Mouse (Mus musculus) E14TG2a.4 (cell line): ENCODE data around the gene Micu1.

ENCODE experiments used
- H3K27me3 ChIP-seq: 2 replicates; pipeline ENCODE4 v1.6.1; 2014; ENCODE audit warnings: low read length, control low read depth; ENCODE audit not compliant: insufficient read depth
- H3K36me3 ChIP-seq: 2 replicates; pipeline ENCODE4 v1.6.1; 2014; ENCODE audit warnings: low read length, control low read depth; ENCODE audit not compliant: insufficient read depth
- H3K4me1 ChIP-seq: replicated peaks from 2 replicates; pipeline ENCODE4 v1.6.1; 2014; ENCODE audit warnings: low read depth, low read length, control low read depth
- H3K4me3 ChIP-seq: replicated peaks from 2 replicates; pipeline ENCODE4 v1.5.1; 2014; ENCODE audit warnings: mild to moderate bottlenecking, low read length
- H3K9me3 ChIP-seq: 2 replicates; pipeline ENCODE4 v1.6.1; 2014; ENCODE audit warnings: low read length, control low read depth
- CTCF ChIP-seq: conservative IDR thresholded peaks from 2 replicates; pipeline ENCODE4 v1.5.1; 2014; ENCODE audit warnings: low read length
- NANOG ChIP-seq: IDR thresholded peaks from 2 replicates; pipeline ENCODE4 v1.6.1; 2014; ENCODE audit warnings: borderline replicate concordance, low read length, mixed read lengths
- POU5F1 ChIP-seq: IDR thresholded peaks from 2 replicates; pipeline ENCODE4 v1.6.1; 2014; ENCODE audit warnings: low read length, borderline replicate concordance

The Micu1 gene

DNA sequence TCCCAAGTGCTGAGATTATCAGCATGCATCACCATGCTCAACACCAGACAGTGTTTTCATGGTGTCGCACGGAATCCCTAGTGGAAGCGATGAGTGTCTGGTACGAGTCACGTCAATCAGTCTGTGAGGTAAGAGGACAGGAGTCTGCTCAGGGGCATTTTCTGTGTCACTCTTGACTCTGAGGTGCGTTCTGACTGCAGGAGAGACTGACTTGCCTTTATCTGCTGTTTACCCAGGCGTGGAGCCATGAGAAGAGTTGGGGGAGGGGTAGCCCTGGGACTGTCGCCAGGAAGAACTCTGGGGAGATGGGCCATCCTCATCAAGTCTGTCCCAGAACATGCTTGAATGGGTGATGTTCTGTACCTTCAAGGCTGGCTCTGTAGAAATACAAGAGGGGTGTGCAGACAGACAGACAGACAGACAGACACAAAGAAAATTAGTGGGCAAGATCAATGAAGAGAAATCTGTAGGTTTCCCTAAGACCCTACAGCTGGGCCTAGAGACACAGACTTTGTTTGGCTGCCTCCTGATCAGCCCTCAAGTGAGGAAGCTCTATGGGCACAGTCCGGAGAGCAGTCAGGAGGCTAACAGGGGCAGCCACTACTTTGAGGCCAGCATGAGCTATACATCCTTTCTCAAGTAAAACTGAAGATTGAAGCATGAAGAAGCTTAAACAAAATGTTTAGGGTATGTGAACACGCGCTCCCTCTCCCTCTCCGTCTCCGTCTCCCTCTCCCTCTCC, 97.2 kb downstream of the Micu1 start:
- TF ChIP-seq POU5F1, result no peak
- no peak for TF ChIP-seq NANOG
- TF ChIP-seq CTCF, result no peak
- Histone ChIP-seq H3K4me1 (peaks cover 53% of the 10 kb centered on the region), H3K27me3 (no peaks in the 10 kb centered on the region), H3K9me3 (no peaks in the 10 kb centered on the region), H3K4me3 (no peak overlapping the region), H3K36me3 (no peaks in the 10 kb centered on the region)

DNA sequence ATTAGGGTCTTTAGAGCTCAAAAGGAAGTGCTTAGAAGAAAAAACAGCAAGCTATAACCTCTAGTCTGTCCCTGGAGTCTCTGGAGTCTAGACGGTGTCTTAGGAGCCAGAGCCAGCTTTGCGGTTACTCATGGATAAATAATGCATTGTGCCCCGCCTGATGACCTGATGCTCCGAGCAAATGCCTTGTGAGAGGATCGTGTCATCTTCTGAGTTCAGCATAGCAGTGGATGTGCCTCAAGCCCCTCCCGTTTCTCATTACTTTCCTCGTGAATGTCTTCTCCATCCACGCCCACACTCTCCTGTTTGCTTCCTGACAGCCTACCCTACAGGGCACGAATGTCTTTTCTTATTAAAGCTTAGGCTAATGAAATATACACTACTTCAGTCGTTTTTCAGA, 97.9 kb downstream of the Micu1 start:
- TF ChIP-seq POU5F1 (no peak), CTCF (no peak), NANOG (no peak)
- Histone ChIP-seq H3K9me3 (no peaks in the 10 kb centered on the region), H3K27me3 (no peaks in the 10 kb centered on the region), H3K36me3 (0 out of 2 replicates have a peak, but pooled peaks cover under 1% of the 10 kb centered on the region), H3K4me1 (peaks cover 46% of the 10 kb centered on the region), H3K4me3 (no peak overlapping the region)

DNA sequence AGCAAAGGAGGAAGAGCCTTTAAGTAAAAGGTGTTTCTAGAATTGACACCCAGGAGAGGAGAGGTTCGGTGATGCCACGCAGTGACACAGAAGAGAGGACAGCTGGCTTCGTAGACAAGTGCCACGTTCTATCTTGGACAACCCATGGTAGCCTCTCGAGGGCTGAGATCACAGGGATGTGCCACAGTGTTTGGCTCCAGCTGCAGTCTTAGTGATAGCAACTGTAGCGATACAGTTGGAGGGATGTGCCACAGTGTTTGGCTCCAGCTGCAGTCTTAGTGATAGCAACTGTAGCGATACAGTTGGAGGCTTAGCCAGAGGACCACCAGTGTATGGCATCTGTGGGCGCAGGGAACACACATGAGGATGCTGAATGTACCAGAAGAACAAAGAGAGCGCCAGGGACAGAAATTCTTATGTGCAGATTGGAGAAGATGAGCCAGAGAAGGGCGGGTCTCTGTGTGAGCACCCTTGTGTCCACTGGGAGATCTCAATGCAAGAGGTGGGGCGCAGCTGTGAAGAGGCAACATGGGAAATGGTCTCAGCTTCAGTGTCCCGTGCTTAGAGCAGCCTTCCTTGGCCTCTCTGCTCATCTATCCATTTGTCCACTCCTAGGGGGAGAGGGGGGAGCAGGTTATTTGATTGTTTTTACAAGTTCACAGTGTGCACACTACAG, 98.7 kb downstream of the Micu1 start:
- no peaks in the 10 kb centered on the region for H3K9me3 ChIP-seq
- H3K4me1 ChIP-seq, result peaks cover 38% of the 10 kb centered on the region
- H3K36me3 ChIP-seq, result 0 out of 2 replicates have a peak, but pooled peaks cover 3% of the 10 kb centered on the region
- no peaks in the 10 kb centered on the region for H3K27me3 ChIP-seq
- no peak overlapping the region for H3K4me3 ChIP-seq
- TF ChIP-seq POU5F1, result no peak
- no peak for TF ChIP-seq NANOG
- no peak for TF ChIP-seq CTCF

DNA sequence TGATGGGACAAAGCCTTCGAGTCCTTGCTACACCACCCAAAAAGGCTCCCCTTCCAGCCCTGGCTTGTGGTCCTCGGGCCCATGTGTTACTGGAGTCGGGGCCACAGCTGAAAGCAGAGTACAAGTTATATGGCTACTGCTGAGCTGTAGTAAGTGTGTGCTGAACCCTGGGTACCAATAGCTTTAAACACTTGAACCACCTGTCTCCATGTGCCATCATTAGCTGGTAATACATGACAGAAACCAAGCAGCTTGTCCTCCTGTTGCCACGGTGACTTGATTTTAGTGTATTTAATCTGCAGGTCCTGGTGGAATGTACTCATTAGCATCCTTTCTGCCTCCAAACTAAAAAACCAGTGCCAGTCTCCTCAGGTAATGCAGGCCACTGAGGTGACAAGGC, 106.4 kb downstream of the Micu1 start:
- Histone ChIP-seq H3K36me3 (0 out of 2 replicates have a peak, but pooled peaks cover 3% of the 10 kb centered on the region), H3K4me1 (peaks cover 14% of the 10 kb centered on the region), H3K4me3 (no peak overlapping the region), H3K27me3 (no peaks in the 10 kb centered on the region), H3K9me3 (no peaks in the 10 kb centered on the region)
- no peak for TF ChIP-seq CTCF
- TF ChIP-seq NANOG, result no peak
- TF ChIP-seq POU5F1, result no peak

DNA sequence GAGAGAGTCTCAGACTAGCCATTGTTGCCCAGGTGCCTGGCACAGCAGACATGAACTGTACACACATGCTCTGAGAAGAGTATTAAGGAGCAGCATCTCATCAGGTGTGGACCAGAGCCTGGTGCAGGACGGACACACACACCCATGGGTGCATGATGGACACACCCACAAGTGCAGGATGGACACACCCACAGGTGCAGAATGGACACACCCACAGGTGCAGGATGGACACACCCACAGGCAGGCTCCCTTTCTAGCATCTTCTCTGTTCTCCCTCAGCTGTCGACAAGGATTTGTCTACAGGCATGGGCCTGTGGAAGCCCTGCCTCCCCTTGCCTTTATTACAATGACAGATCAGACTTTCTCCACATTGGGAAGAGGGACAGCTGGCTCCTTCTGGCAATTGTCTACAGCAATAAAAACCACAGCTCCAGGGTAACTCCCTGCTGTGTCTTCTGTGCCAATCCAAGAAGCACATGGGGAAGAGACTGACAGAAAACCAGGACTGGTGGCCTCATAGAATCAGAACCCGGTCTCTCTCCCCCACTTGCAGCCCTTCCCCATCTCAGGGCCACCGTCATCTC, 107.8 kb downstream of the Micu1 start:
- no peak for TF ChIP-seq POU5F1
- no peak for TF ChIP-seq NANOG
- TF ChIP-seq CTCF, result no peak
- Histone ChIP-seq H3K4me1 (peaks cover 17% of the 10 kb centered on the region), H3K36me3 (0 out of 2 replicates have a peak, but pooled peaks cover 3% of the 10 kb centered on the region), H3K9me3 (no peaks in the 10 kb centered on the region), H3K4me3 (no peak overlapping the region), H3K27me3 (no peaks in the 10 kb centered on the region)

DNA sequence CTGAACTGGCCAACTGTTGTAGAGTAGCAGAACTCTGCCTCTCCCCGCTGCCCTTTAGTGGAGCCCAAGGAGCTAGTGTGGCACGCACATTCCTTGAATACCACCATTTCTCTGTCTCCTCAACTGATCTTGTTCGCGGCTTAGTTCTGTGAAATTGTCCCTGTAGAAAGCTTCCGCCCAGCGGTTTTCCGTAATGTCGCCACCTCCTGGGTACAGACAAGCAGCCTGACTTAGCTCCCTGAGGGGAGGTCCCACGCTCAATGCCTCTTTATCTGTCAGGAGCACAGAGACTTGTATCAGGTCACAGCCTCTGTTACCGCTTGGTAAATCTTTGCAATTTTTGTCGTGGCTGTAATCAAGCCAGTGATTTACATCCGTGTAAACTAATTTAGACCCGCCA, 110.7 kb downstream of the Micu1 start:
- peaks cover 19% of the 10 kb centered on the region for H3K4me1 ChIP-seq
- no peaks in the 10 kb centered on the region for H3K27me3 ChIP-seq
- TF ChIP-seq POU5F1, result no peak
- no peak for TF ChIP-seq NANOG
- peak; percentile 16; the same call in 1 of the 2 replicates for TF ChIP-seq CTCF
- peak overlapping the region; percentile 50 for H3K4me3 ChIP-seq
- H3K36me3 ChIP-seq, result no peaks in the 10 kb centered on the region
- no peaks in the 10 kb centered on the region for H3K9me3 ChIP-seq

DNA sequence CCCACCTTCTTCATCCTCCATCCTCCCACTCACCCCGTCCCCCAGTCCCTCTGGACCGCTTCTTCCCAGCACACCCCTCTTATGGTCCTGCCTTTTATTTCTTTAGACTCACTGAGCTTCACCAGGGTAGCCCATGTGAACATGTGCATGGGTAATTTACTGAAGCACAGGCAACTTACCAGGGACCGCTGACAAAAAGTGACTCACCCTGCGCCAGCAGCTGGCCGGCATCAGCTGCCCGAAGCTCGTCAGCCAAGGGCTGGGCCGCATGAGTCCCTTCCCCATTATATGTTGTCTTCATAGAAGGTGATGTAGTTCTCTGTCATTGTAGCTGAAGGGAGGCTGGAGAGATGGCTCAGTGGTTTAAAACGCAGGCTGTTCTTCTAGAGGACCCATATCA, 111.5 kb downstream of the Micu1 start:
- Histone ChIP-seq H3K36me3 (no peaks in the 10 kb centered on the region), H3K27me3 (no peaks in the 10 kb centered on the region), H3K4me1 (peaks cover 27% of the 10 kb centered on the region), H3K4me3 (no peak overlapping the region), H3K9me3 (no peaks in the 10 kb centered on the region)
- no peak for TF ChIP-seq CTCF
- no peak for TF ChIP-seq NANOG
- no peak for TF ChIP-seq POU5F1

DNA sequence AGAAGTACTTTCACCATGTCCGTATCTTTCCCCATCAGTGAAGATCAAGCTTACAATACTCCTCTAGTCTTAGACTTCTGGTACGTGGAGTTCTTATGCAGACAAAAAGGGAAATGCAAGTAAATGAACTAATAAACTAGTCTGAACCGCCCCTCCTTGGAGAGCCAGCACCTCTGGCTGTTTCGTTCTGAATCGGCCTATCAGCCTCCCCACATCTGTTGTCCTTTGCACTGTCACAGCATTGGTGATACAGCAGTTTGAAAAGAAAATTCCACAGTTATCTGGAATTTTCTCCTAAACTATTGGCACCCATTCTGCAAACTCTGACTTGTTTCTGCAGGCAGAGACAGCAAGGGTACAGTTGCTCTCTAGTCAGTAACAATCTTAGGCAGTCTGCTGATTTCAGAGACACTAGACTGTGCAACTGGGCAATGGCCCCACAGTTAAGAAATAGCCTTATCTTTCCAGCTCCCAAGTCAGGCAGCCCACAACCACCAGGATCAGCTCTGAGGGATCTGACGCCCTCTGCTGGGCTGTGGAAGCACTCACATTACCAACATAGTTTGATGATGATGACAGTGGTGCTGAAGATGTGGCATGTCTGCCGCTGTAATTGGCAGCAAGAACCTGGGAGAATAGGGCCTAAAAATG, 112.4 kb downstream of the Micu1 start:
- peaks cover 35% of the 10 kb centered on the region for H3K4me1 ChIP-seq
- H3K4me3 ChIP-seq, result no peak overlapping the region
- H3K36me3 ChIP-seq, result no peaks in the 10 kb centered on the region
- no peaks in the 10 kb centered on the region for H3K27me3 ChIP-seq
- peak; percentile 69 for TF ChIP-seq CTCF
- TF ChIP-seq POU5F1, result no peak
- TF ChIP-seq NANOG, result no peak
- H3K9me3 ChIP-seq, result no peaks in the 10 kb centered on the region
